In the genomic region with DNA sequence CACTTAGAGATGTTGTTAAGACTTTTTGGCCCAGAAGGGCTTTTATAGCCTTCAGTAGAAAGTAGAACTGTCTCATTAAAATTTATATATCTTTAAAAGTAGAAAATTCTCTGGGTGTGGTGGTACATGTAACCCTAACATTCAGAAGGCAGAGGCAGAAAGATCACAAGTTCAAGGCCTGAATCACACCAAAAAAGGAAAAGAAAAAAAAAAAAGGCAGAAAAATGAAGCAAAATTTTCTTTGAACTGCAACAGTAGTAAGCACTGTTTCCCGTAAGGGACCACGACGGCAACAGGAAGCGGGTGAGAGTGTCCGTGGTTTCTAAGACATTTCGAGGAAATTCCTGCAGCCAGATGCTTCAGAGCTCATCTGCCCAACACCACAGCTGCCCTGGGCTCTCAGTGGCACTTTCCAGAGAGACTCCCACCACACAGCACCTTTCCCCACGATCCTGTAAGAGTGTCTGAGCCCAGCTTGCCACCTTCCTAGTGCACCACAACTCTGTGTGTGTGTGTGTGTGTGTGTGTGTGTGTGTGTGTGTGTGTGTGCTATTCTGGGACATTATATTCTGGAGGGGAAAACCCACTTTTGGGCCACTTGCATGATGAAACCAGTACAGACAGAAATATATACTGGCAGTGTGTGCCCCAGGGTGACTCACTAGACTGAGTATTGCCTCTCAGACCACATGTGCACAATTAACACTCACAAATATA, we compare ENCODE assay signal across 15 mouse cellular contexts. TPM values are rescaled to one million over a fixed set of nuclear protein-coding genes. Genes with fewer than 3 reads are reported as not detected.
A peak's percentile ranks its signal among the peaks of the same experiment; 100 is the strongest.
DNase-seq lines count a peak whose midpoint lies in the region; ATAC-seq lines count a peak whose summit lies in the region.
"Had no signal": no experiment of that assay in that cellular context is flagged by ENCODE, and none has a peak within 500 bp of the region (broad histone marks: within the 10 kb centered on the region; RNA-seq: fewer than 3 reads in every experiment).

No protein-coding gene starts in this region.

- peak; percentile 13 for DNase-seq in lung, postnatal 36 days
- no peak for DNase-seq in lung, adult 18-20 months
- DNase-seq in induced T-regulatory cell, adult 2 months (ENCODE audit: low read depth), result peak; percentile 89
- peak; percentile 66 for DNase-seq in thymus, postnatal 14 days
- no peak for DNase-seq in frontal cortex, postnatal 25 days (ENCODE audit: low spot score in 2 of 2)
- DNase-seq in heart, adult 11 months, result no peak
- no peak for DNase-seq in Muller cell, postnatal 12 days (ENCODE audit: inconsistent ontology term)
- DNase-seq: cerebellum, adult 8-10 months; heart, adult 2 months; heart, postnatal 36 days; layer of hippocampus, postnatal 36 days; right cerebral cortex, postnatal 25 days had no signal

- ATAC-seq in CD4-positive, CD25-positive, alpha-beta regulatory T cell, adult 4 months, result peak; percentile 89
- ATAC-seq: forebrain, embryonic 15.5 days; liver, embryonic 12.5 days had no signal

RNA-seq across cellular contexts. Expression of a gene that starts 35.7 kb away (rescaled TPM):
- 1 to 10 TPM; 8.4 to 8.8 TPM for polyA plus RNA-seq in CD4-positive, CD25-positive, alpha-beta regulatory T cell, adult 4 months (2017; shearing (Covaris generic))

RNA-seq across cellular contexts. Expression of a gene that starts 41.9 kb away (rescaled TPM):
- polyA plus RNA-seq in CD4-positive, CD25-positive, alpha-beta regulatory T cell, adult 4 months (2017; shearing (Covaris generic)), result not detected

RNA-seq across cellular contexts. Expression of a gene that starts 56.8 kb away (rescaled TPM):
- 10 to 100 TPM; 12.2 to 13.0 TPM for polyA plus RNA-seq in CD4-positive, CD25-positive, alpha-beta regulatory T cell, adult 4 months (2017; shearing (Covaris generic))

Comparison
In these comparisons a context has a peak if more than half of its experiments do, and no peak if none do; other contexts are left out.
1. DNase-seq: peak in lung, postnatal 36 days (single experiment), induced T-regulatory cell, adult 2 months (single experiment) and thymus, postnatal 14 days (single experiment); none in lung, adult 18-20 months (0 of 2), frontal cortex, postnatal 25 days (0 of 2), heart, adult 11 months (single experiment) and Muller cell, postnatal 12 days (single experiment).